Mouse (Mus musculus): ENCODE results near the gene Zfp54. TPM values are rescaled to one million over a fixed set of nuclear protein-coding genes. Genes with fewer than 3 reads are reported as not detected.
"Not testable (repeated sequence)": the region's sequence is repeated elsewhere in the genome, so short reads cannot be mapped to it uniquely, and the experiment has no call there.

Gene Zfp54
- polyA plus RNA-seq (2015; fragmentation: Nextera tagmentation; extraction: Ambion mirVana), result 4.1 and 4.8 TPM in 2 replicates

DNA sequence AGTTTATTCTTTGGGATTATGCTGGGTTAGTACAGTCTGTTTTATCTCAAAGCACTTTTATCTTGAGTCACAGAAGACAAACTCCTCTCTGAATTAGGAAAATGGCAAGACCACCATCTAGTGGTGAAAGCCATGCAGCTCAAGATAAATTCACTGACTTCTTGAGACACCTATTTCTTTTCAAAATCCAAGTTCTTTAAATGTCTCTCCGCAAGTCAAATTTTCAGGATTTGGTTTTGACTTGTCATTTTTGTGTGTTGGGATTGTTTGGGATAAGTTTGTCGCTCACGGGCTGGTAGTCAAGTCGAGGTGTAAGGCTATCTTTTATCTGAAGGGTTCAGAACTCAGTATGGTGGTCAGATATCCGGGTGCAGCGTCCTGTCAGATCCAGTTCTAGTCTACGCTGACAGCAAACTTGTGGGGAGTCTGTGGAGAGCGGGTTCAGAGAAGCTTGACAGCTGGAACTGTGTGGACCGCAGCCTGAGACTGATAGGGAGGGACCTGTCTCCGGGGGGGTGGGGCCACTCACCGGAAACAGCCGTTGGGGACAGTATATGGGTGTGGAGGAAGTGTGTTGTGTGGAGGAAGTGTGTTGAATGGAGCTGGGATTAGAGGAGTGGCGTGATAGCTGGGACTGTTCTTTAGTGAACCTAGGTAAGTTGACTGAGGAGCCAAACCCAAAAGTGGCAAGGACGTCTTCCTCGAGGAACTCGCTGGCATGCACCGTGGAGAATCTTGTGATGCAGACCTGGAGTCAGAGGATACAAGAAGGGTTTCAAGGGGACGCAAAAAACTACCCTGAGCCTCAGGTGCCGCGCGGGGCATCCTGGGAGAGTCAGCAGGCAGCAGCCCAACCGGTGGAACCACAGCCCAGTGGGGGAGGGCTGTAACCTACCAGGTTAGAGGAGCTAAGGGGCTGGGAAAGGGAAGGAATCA, at the start of gene Zfp54:
Gene Zfp54, plus strand, starts transcription at position 564 of the 936 bp plus-strand sequence.
- under 1% methylated on average over 22 of the region's 22 CpGs for WGBS
- ATAC-seq (ENCODE audit: low FRiP score, low read depth), result peak; percentile 99
- H3K27ac ChIP-seq, result peak within 1 kb of the TSS; percentile 53
- H3K27me3 ChIP-seq, result no peaks in the 10 kb centered on the region
- H3K4me1 ChIP-seq, result peaks cover 3% of the 10 kb centered on the region; the same call in 1 of the 2 replicates
- no peaks in the 10 kb centered on the region for H3K9me3 ChIP-seq
- peak within 1 kb of the TSS; percentile 75 for H3K4me2 ChIP-seq (replicated peaks)
- peak within 1 kb of the TSS; percentile 60 for H3K9ac ChIP-seq
- H3K4me3 ChIP-seq, result peak within 1 kb of the TSS; percentile 48
- H3K36me3 ChIP-seq, result no peaks in the 10 kb centered on the region

- H3K4me2 ChIP-seq (replicated peaks), result no peak overlapping the region
- no peaks in the 10 kb centered on the region for H3K9me3 ChIP-seq
- no peak overlapping the region for H3K9ac ChIP-seq
- H3K4me3 ChIP-seq, result no peak overlapping the region
- H3K27ac ChIP-seq, result no peak overlapping the region
- H3K27me3 ChIP-seq, result no peaks in the 10 kb centered on the region
- ATAC-seq (ENCODE audit: low FRiP score, low read depth), result no peak
- no peaks in the 10 kb centered on the region for H3K4me1 ChIP-seq
- no peaks in the 10 kb centered on the region for H3K36me3 ChIP-seq
- WGBS, result 69% methylated on average over 1 of the region's 1 CpGs
Measured at GRCm38 (mm10) chr17:21375311-21375710, 47.7 kb upstream of the Zfp54 start.

- Histone ChIP-seq H3K4me2 (replicated peaks) (peak within 1 kb of the TSS; percentile 77), H3K9ac (peak within 1 kb of the TSS; percentile 58), H3K4me3 (peak within 1 kb of the TSS; percentile 52), H3K4me1 (no peaks in the 10 kb centered on the region; the same call in 1 of the 2 replicates), H3K27ac (no peak within 1 kb of the TSS; the same call in 1 of the 2 replicates), H3K36me3 (no peaks in the 10 kb centered on the region), H3K9me3 (no peaks in the 10 kb centered on the region), H3K27me3 (no peaks in the 10 kb centered on the region)
- WGBS, result 4% methylated on average over 20 of the region's 20 CpGs
- ATAC-seq (ENCODE audit: low FRiP score, low read depth), result peak; percentile 99
Measured at GRCm38 (mm10) chr17:21383391-21384056, 39.5 kb upstream of the Zfp54 start, which contains the start of gene Zfp677. Gene Zfp677, plus strand, starts transcription at chr17:21383748.

- no peaks in the 10 kb centered on the region for H3K27me3 ChIP-seq
- peak; percentile 49 for ATAC-seq (ENCODE audit: low FRiP score, low read depth)
- peak overlapping the region; percentile 58 for H3K9ac ChIP-seq
- H3K36me3 ChIP-seq, result no peaks in the 10 kb centered on the region
- H3K4me2 ChIP-seq (replicated peaks), result peak overlapping the region; percentile 77
- H3K9me3 ChIP-seq, result no peaks in the 10 kb centered on the region
- H3K27ac ChIP-seq, result no peak overlapping the region; the same call in 1 of the 2 replicates
- WGBS, result 19% methylated on average over 8 of the region's 8 CpGs
- no peaks in the 10 kb centered on the region; the same call in 1 of the 2 replicates for H3K4me1 ChIP-seq
- peak overlapping the region; percentile 52 for H3K4me3 ChIP-seq
Measured at GRCm38 (mm10) chr17:21384057-21384411, 39.0 kb upstream of the Zfp54 start.

GRCm38 (mm10) chr17:21438806-21439400, 15.9 kb downstream of the Zfp54 start:
- not testable (repeated sequence) for H3K27ac ChIP-seq; ATAC-seq (ENCODE audit: low FRiP score, low read depth); H3K4me2 ChIP-seq (replicated peaks); H3K4me1 ChIP-seq; H3K36me3 ChIP-seq; H3K27me3 ChIP-seq; H3K9ac ChIP-seq; H3K9me3 ChIP-seq; H3K4me3 ChIP-seq
- WGBS, result 81% methylated on average over 9 of the region's 9 CpGs

DNA sequence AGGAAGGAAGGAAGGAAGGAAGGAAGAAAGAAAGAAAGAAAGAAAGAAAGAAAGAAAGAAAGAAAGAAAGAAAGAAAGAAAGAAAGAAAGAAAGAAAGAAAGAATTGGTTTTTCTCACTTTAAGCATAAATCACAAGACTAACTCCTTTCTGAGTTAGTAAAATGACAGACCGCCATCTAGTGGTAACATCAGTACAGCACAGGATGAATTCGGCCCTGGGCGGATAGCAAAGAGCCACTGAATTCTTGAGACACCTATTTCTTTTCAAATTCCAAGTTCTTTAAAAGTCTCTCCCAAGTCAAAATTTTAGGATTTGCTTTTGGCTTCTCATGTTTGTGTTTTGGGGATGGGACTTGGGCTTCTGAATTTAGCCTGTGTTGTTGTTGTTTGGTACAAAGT, 26.6 kb downstream of the Zfp54 start:
- Histone ChIP-seq H3K27ac (peak overlapping the region; percentile 92), H3K4me3 (peak overlapping the region; percentile 63), H3K4me2 (replicated peaks) (peak overlapping the region; percentile 74), H3K4me1 (peaks cover 7% of the 10 kb centered on the region), H3K9me3 (no peaks in the 10 kb centered on the region), H3K27me3 (no peaks in the 10 kb centered on the region), H3K9ac (peak overlapping the region; percentile 61), H3K36me3 (peaks cover 7% of the 10 kb centered on the region)
- ATAC-seq (ENCODE audit: low FRiP score, low read depth), result peak; percentile 76; the same call in 1 of the 2 replicates
- WGBS, result 0% methylated on average over 3 of the region's 3 CpGs

DNA sequence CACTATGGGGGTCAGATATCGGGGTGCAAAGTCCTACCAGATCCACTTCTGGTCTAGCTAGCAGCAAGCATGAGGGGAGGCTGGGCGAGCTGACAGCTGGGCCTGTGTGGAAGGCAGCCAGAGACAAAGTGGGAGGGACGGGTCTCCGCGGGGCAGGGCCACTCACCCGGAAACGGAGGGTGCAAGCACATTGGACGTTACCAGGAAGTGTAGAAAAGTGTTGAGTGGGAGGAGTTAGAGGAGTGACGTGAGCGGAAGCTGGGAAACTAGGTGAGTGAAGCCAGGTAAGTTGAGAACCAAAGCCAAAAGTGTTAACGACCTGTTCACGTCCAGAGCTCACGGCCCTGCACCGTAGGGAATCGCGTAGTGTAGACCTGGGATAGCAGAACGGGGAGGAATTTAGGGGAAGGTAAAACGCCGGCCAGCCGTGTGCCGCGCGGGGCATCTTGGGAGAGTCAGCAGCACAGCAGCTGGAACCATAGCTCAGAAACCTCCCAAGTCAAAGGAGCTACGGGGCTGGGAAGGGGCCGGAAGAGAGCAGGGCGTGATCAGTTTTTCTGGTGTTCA, 27.2 kb downstream of the Zfp54 start, which contains the start of gene Zfp51:
Gene Zfp51, plus strand, starts transcription at position 237 of the 567 bp plus-strand sequence.
- peak within 1 kb of the TSS; percentile 74 for H3K4me2 ChIP-seq (replicated peaks)
- H3K4me3 ChIP-seq, result peak within 1 kb of the TSS; percentile 63
- H3K27me3 ChIP-seq, result no peaks in the 10 kb centered on the region
- peak within 1 kb of the TSS; percentile 61 for H3K9ac ChIP-seq
- H3K9me3 ChIP-seq, result no peaks in the 10 kb centered on the region
- WGBS, result under 1% methylated on average over 26 of the region's 26 CpGs
- peaks cover 7% of the 10 kb centered on the region for H3K4me1 ChIP-seq
- peak; percentile 100 for ATAC-seq (ENCODE audit: low FRiP score, low read depth)
- peak within 1 kb of the TSS; percentile 92 for H3K27ac ChIP-seq
- peaks cover 7% of the 10 kb centered on the region for H3K36me3 ChIP-seq

DNA sequence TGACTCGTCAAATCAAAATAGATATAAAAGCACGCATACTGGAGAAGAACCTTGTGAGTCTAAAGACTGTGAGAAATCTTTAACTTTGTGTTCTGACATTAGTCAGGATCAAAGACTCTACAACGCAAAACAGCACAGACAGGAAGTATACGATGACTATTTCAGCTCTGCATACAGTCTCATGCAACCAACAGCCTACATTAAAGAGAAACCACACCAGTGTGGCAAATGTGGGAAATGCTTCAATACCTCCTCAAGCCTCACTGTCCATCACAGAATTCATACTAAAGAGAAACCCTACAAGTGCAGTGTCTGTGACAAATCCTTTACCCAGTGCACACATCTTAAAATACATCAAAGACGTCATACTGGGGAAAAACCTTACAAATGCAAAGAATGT, 40.5 kb downstream of the Zfp54 start:
- H3K27me3 ChIP-seq, result no peaks in the 10 kb centered on the region
- no peak overlapping the region for H3K4me2 ChIP-seq (replicated peaks)
- peaks cover 54% of the 10 kb centered on the region for H3K36me3 ChIP-seq
- H3K4me3 ChIP-seq, result no peak overlapping the region
- 93% methylated on average over 5 of the region's 5 CpGs for WGBS
- no peak for ATAC-seq (ENCODE audit: low FRiP score, low read depth)
- no peaks in the 10 kb centered on the region for H3K4me1 ChIP-seq
- H3K27ac ChIP-seq, result no peak overlapping the region
- H3K9ac ChIP-seq, result no peak overlapping the region
- H3K9me3 ChIP-seq, result no peaks in the 10 kb centered on the region

DNA sequence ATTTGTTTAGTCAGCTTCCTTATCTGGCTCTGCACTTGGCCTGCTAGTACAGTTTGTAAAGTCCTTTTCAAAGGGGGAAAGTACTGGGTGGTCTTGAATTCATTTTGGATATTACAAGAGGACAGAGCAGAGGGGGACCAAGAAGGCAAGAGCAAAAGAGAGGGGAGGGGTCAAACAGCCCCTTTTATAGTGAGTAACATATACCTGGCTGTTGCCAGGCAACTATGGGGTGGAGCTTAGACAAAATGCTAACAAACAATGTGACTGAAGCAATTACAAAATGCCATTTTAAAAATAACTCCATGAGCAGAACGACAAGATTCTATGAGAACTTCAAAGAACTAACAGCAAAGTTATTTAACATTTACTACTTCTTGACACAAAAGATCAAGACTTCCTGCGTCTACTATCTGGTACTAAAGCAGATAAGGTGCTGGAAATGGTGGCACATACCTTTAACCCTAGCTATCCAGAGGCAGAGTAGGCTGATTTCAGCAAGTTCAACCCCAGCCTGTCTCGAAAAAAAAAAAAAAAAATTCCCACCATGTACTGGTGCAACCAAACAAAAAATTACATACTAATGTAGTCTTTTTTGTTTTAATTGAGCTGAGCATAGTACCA, 49.1 kb downstream of the Zfp54 start:
- no peak overlapping the region for H3K27ac ChIP-seq
- no peaks in the 10 kb centered on the region for H3K9me3 ChIP-seq
- H3K4me2 ChIP-seq (replicated peaks), result no peak overlapping the region
- WGBS, result 60% methylated on average over 3 of the region's 3 CpGs
- H3K27me3 ChIP-seq, result no peaks in the 10 kb centered on the region
- no peak for ATAC-seq (ENCODE audit: low FRiP score, low read depth)
- no peaks in the 10 kb centered on the region for H3K36me3 ChIP-seq
- H3K9ac ChIP-seq, result no peak overlapping the region
- H3K4me3 ChIP-seq, result no peak overlapping the region
- H3K4me1 ChIP-seq, result peaks cover 14% of the 10 kb centered on the region

- no peaks in the 10 kb centered on the region for H3K36me3 ChIP-seq
- no peaks in the 10 kb centered on the region for H3K9me3 ChIP-seq
- no peak overlapping the region for H3K9ac ChIP-seq
- WGBS, result 43% methylated on average over 2 of the region's 2 CpGs
- H3K27me3 ChIP-seq, result no peaks in the 10 kb centered on the region
- H3K4me2 ChIP-seq (replicated peaks), result peak overlapping the region; percentile 32
- peak overlapping the region; percentile 59; the same call in 1 of the 2 replicates for H3K27ac ChIP-seq
- H3K4me3 ChIP-seq, result no peak overlapping the region
- peaks cover 14% of the 10 kb centered on the region for H3K4me1 ChIP-seq
- ATAC-seq (ENCODE audit: low FRiP score, low read depth), result no peak
Measured at GRCm38 (mm10) chr17:21472653-21473307, 49.8 kb downstream of the Zfp54 start.
